Mouse (Mus musculus) B cell, adult 2 months (primary cell): ENCODE data around the gene Grsf1.

ENCODE experiments used
- DNase-seq, 2 experiments: peaks; one replicate each; pipeline ENCODE4 v3.0.0; 2022

The Grsf1 gene

DNA sequence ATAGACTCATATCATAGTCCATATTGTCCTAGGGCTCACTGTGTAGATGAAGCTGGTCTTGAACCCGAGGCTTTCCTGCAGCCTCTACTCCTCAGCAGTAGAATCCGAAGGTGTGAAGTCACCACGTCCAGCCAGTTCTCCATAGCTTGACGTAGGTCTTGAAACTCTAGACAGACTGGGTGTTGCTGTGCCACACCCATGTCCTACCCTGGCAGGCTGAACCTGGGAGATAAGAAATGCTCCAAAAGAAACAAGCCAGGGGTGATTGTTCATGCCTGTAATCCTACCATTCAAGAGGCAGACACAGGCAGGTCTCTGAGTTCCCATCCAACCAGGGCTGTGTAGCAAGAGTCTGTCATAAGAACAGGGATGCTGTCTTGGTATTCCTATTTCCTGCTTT is 48.4 kb downstream of the Grsf1 start:
- DNase-seq, result no peak

DNA sequence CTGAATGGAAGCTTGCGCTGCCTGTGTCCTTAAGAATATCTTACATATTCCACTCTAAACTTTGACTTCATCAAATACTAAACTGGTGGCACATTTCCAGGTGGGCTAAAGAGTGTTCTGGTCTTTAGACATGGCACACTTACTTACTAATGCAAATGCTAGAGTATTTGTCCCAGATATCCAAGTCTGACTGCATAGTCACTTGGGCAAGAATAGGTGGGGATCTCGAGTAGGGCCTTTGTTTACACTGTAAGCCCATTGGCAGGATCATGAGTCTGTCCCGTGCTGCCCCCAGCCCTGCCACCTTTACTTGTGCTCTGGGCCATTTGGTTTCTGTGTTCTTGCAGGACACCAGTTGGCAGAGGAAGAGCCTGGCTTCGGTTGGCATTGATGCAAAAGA is 59.0 kb downstream of the Grsf1 start:
- no peak for DNase-seq

DNA sequence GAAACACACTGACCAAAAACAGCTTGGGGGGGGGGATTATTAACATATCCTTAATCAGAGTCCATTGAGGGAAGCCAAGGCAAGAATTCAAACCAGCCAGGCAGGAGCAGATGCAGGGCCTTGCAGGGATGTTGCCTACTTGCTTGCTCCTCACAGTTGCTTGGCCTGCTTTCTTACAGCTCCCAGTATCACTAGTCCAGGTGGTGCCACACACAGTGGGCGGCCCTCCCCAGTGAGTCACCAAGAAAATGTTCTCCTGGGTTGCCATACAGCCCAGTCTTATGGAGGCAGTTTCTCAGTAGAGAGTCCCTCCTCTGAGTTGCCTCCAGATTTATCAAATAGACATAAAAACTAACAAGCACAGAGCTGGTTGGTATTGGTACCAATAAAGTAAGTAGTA is 61.8 kb downstream of the Grsf1 start:
- no peak for DNase-seq
